Mouse (Mus musculus) limb, embryonic 13.5 days (tissue): Measurements from ENCODE around the gene Olfr854. TPM values are rescaled to one million over a fixed set of nuclear protein-coding genes. Genes with fewer than 3 reads are reported as not detected.

ENCODE experiments used
- ATAC-seq: fragments of 200-750 bp; cut with Nextera tagmentation; 2 replicates; pipeline ENCODE4 v1.8.0; 2017; ENCODE audit warnings: low read depth, moderate number of reproducible peaks, moderate TSS enrichment; ENCODE audit not compliant: low FRiP score
- H3K27ac ChIP-seq: fragments of 300-500 bp; sonication (generic); 2 replicates; pipeline ENCODE4 v1.5.1; 2015; ENCODE audit warnings: inconsistent platforms, mild to moderate bottlenecking, moderate library complexity
- H3K27me3 ChIP-seq: fragments of 300-500 bp; sonication (generic); 2 replicates; pipeline ENCODE4 v1.6.1; 2015; ENCODE audit warnings: mild to moderate bottlenecking, inconsistent platforms
- H3K36me3 ChIP-seq: fragments of 300-500 bp; sonication (generic); 2 replicates; pipeline ENCODE4 v1.6.1; 2015; ENCODE audit warnings: inconsistent platforms, mild to moderate bottlenecking, moderate library complexity
- H3K4me1 ChIP-seq: fragments of 300-500 bp; sonication (generic); 2 replicates; pipeline ENCODE4 v1.6.1; 2015; ENCODE audit warnings: inconsistent platforms
- H3K4me2 ChIP-seq: fragments of 300-500 bp; sonication (generic); replicated peaks from 2 replicates; pipeline ENCODE4 v1.6.1; 2015; ENCODE audit warnings: inconsistent platforms, mild to moderate bottlenecking, moderate library complexity
- H3K4me3 ChIP-seq: fragments of 300-500 bp; sonication (generic); 2 replicates; pipeline ENCODE4 v1.5.1; 2015; ENCODE audit warnings: moderate library complexity, mild to moderate bottlenecking, inconsistent platforms
- H3K9ac ChIP-seq: fragments of 300-500 bp; sonication (generic); 2 replicates; pipeline ENCODE4 v1.6.1; 2015; ENCODE audit warnings: mild to moderate bottlenecking, inconsistent platforms
- H3K9me3 ChIP-seq: fragments of 300-500 bp; sonication (generic); 2 replicates; pipeline ENCODE4 v1.6.1; 2016; ENCODE audit warnings: inconsistent platforms
- WGBS: fragments of 180-500 bp; shearing (Covaris S2); methylation state at CpG from one replicate; pipeline ENCODE4 v1.1.7; 2015; 5-methylcytosine and 5-hydroxymethylcytosine counted together
- polyA plus RNA-seq: library from polyadenylated mRNA; unstranded; fragments of >200 nt; fragmentation: Nextera tagmentation; extraction: Ambion mirVana; gene quantifications from 2 replicates; pipeline ENCODE4 v1.2.1, GENCODE M21; 2015

The Olfr854 gene
- not detected in 2 replicates for polyA plus RNA-seq

DNA sequence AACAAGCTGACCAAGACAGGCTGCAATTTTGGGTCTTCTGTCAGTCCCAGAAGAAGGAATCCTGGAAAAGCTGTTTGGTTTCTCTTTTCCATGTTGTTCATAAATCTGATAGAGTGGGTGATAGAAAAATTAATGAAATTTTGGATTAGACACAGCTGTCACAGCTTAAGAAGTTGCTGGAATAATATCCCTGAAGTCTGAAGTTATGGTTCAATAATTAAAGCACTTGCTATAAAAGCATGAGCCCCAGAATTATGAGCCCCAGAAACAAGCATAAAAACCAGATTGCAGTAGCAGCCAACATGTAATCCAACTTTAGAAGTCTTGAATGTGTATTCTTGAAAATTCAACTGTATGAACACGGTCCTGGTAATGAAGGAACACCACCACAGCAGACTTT is at the start of gene Olfr854:
Gene Olfr854, minus strand, starts transcription at position 101 of the 400 bp plus-strand sequence.
- Histone ChIP-seq H3K4me3 (no peak within 1 kb of the TSS), H3K4me1 (no peaks in the 10 kb centered on the region), H3K4me2 (no peak within 1 kb of the TSS), H3K36me3 (no peaks in the 10 kb centered on the region), H3K27ac (no peak within 1 kb of the TSS), H3K27me3 (no peaks in the 10 kb centered on the region), H3K9ac (no peak within 1 kb of the TSS), H3K9me3 (peaks cover under 1% of the 10 kb centered on the region)
- no peak for ATAC-seq
- WGBS = 69% methylated on average over 1 of the region's 1 CpGs

DNA sequence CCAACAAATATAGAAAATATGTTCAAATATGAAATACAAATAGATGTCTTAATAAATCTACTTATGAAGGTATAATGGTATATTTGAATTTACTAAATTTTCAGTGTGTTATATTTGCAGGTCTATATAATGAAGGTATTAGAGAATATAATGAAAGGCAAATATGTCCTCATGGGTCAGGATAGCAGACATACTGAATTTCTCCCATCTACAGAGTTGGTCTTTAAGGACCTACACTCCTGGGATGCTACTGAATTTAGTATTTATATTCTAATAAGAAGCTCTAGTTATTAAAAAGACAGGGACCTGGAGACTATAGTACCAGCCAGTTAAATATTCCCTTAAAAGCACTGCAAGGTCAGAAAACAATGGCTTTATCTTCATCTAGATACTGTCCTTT is 15.1 kb upstream of the Olfr854 start, which contains the start of gene Olfr855:
Gene Olfr855, plus strand, starts transcription at position 301 of the 400 bp plus-strand sequence.
- no peaks in the 10 kb centered on the region for H3K4me1 ChIP-seq
- H3K4me3 ChIP-seq = no peak within 1 kb of the TSS
- ATAC-seq = no peak
- H3K9ac ChIP-seq = no peak within 1 kb of the TSS
- no peak within 1 kb of the TSS for H3K27ac ChIP-seq
- H3K4me2 ChIP-seq = no peak within 1 kb of the TSS
- H3K9me3 ChIP-seq = no peaks in the 10 kb centered on the region
- no peaks in the 10 kb centered on the region for H3K36me3 ChIP-seq
- no peaks in the 10 kb centered on the region for H3K27me3 ChIP-seq

DNA sequence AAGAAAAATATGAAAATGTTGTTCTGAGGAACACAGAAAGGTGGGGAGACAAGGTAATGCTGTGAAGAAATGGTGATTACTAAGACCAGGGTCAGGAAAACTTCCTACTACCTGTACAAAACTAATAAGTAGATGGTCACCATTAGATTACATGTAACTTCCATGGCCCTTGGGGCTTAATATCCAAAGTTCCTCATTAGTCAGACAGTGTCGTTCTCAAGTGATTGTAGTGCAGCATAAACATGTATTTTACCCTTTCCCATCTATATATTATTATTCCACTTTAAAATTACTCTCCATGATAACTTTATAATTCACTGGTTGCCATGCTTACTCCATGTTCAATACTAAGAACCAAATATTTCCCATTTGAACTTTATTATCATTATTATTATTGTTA is 26.2 kb downstream of the Olfr854 start, which contains the start of gene Olfr853:
Gene Olfr853, minus strand, starts transcription at position 101 of the 400 bp plus-strand sequence.
- no peak within 1 kb of the TSS for H3K27ac ChIP-seq
- ATAC-seq = no peak
- H3K4me1 ChIP-seq = no peaks in the 10 kb centered on the region
- H3K4me2 ChIP-seq = no peak within 1 kb of the TSS
- H3K4me3 ChIP-seq = no peak within 1 kb of the TSS
- H3K36me3 ChIP-seq = no peaks in the 10 kb centered on the region
- H3K9me3 ChIP-seq = no peaks in the 10 kb centered on the region
- 91% methylated on average over 1 of the region's 1 CpGs for WGBS
- no peak within 1 kb of the TSS for H3K9ac ChIP-seq
- H3K27me3 ChIP-seq = no peaks in the 10 kb centered on the region

Other genes starting within 250 kb of the Olfr854 start
- gene Olfr845, start 230.9 kb downstream of the Olfr854 start, polyA plus RNA-seq = not detected in 2 replicates
- gene Olfr846, start 203.4 kb downstream of the Olfr854 start, polyA plus RNA-seq = not detected in 2 replicates
- gene Olfr847, start 188.7 kb downstream of the Olfr854 start, polyA plus RNA-seq = not detected in 2 replicates
- gene Olfr849, start 127.1 kb downstream of the Olfr854 start, polyA plus RNA-seq = not detected in 2 replicates
- gene Olfr850, start 89.1 kb downstream of the Olfr854 start, polyA plus RNA-seq = not detected in 2 replicates
- gene Olfr851, start 74.1 kb downstream of the Olfr854 start, polyA plus RNA-seq = not detected in 2 replicates
- gene Olfr853, start 26.3 kb downstream of the Olfr854 start, polyA plus RNA-seq = not detected in 2 replicates
- not detected in 2 replicates for gene Olfr855, start 15.2 kb upstream of the Olfr854 start, polyA plus RNA-seq
- gene Zfp317, start 54.7 kb upstream of the Olfr854 start, polyA plus RNA-seq = 32.8 and 33.4 TPM in 2 replicates
- not detected in 2 replicates for gene Olfr857, start 142.1 kb upstream of the Olfr854 start, polyA plus RNA-seq
- not detected in 2 replicates for gene Olfr58, start 212.9 kb upstream of the Olfr854 start, polyA plus RNA-seq
- gene Olfr859, start 237.5 kb upstream of the Olfr854 start, polyA plus RNA-seq = not detected in 2 replicates